Mouse (Mus musculus) MEL (cell line): ENCODE results near the gene Fhl2. TPM values are rescaled to one million over a fixed set of nuclear protein-coding genes. Genes with fewer than 3 reads are reported as not detected.

Experiments
- DNase-seq: peaks from one replicate; pipeline ENCODE4 v3.0.0; 2011; ENCODE audit warnings: low read depth, low spot score
- H3K27ac ChIP-seq: 2 replicates; pipeline ENCODE4 v1.5.1; 2012; ENCODE audit warnings: low read depth, mild to moderate bottlenecking, control low read depth, low read length, moderate library complexity; ENCODE audit not compliant: control insufficient read depth
- H3K27me3 ChIP-seq, 2 experiments: fragments of 150-350 bp in 1 of 2; sonication (generic) in 1 of 2; 2 replicates each; pipeline ENCODE4 v1.6.1; 2012; ENCODE audit warnings: low read length in 2 of 2, mild to moderate bottlenecking in 2 of 2, improper control_type of control experiment in 1 of 2, moderate library complexity in 1 of 2; ENCODE audit not compliant: insufficient read depth in 2 of 2, control insufficient read depth in 1 of 2
- H3K36me3 ChIP-seq, 2 experiments: 2 replicates each; pipeline ENCODE4 v1.6.1; 2012 to 2014; ENCODE audit warnings: low read length in 2 of 2, improper control_type of control experiment in 1 of 2, inconsistent platforms in 1 of 2, mild to moderate bottlenecking in 1 of 2; ENCODE audit not compliant: insufficient read depth in 2 of 2, control insufficient read depth in 1 of 2
- H3K4me1 ChIP-seq, 2 experiments: fragments of 150-350 bp in 1 of 2; sonication (generic) in 1 of 2; 2 replicates each; pipeline ENCODE4 v1.6.1; 2012; ENCODE audit warnings: low read length in 2 of 2, improper control_type of control experiment in 1 of 2, mild to moderate bottlenecking in 1 of 2; ENCODE audit not compliant: insufficient read depth in 2 of 2, control insufficient read depth in 1 of 2
- H3K4me3 ChIP-seq, 2 experiments: fragments of 150-350 bp in 1 of 2; sonication (generic) in 1 of 2; 2 replicates each; pipeline ENCODE4 v1.5.1; 2012; ENCODE audit warnings: low read depth in 2 of 2, low read length in 2 of 2, mild to moderate bottlenecking in 2 of 2, moderate library complexity in 2 of 2, control low read depth in 1 of 2, improper control_type of control experiment in 1 of 2; ENCODE audit not compliant: control insufficient read depth in 1 of 2, insufficient read depth in 1 of 2
- H3K79me2 ChIP-seq: 2 replicates; pipeline ENCODE4 v1.6.1; 2012; ENCODE audit warnings: mild to moderate bottlenecking, low read length, moderate library complexity; ENCODE audit not compliant: control insufficient read depth, poor library complexity, insufficient read depth
- H3K9ac ChIP-seq: 2 replicates; pipeline ENCODE4 v1.6.1; 2012; ENCODE audit warnings: low read depth, mild to moderate bottlenecking, control low read depth, low read length, moderate library complexity; ENCODE audit not compliant: control insufficient read depth, poor library complexity, severe bottlenecking
- H3K9me3 ChIP-seq: fragments of 150-350 bp; sonication (generic); replicated peaks from 2 replicates; pipeline ENCODE4 v1.6.1; 2012; ENCODE audit warnings: mild to moderate bottlenecking, low read length, improper control_type of control experiment, moderate library complexity; ENCODE audit not compliant: insufficient read depth
- BHLHE40 ChIP-seq: IDR thresholded peaks from 2 replicates; pipeline ENCODE4 v1.6.1; 2012; ENCODE audit warnings: low read depth, mild to moderate bottlenecking, inconsistent platforms, low read length, improper control_type of control experiment, borderline replicate concordance
- CHD2 ChIP-seq: IDR thresholded peaks from 2 replicates; pipeline ENCODE4 v1.6.1; 2011; ENCODE audit warnings: low read length, improper control_type of control experiment
- ELF1 ChIP-seq: IDR thresholded peaks from 2 replicates; pipeline ENCODE4 v1.6.1; 2014; ENCODE audit warnings: low read depth, mild to moderate bottlenecking, inconsistent platforms, low read length, improper control_type of control experiment, moderate library complexity
- GABPA ChIP-seq: IDR thresholded peaks from 2 replicates; pipeline ENCODE4 v1.6.1; 2012; ENCODE audit warnings: low read depth, mild to moderate bottlenecking, inconsistent platforms, low read length, improper control_type of control experiment, moderate library complexity
- GATA1 ChIP-seq: IDR thresholded peaks from 2 replicates; pipeline ENCODE4 v1.6.1; 2011; ENCODE audit warnings: low read depth, low read length, improper control_type of control experiment
- KAT2A ChIP-seq: conservative IDR thresholded peaks from 2 replicates; pipeline ENCODE4 v1.6.1; 2012; ENCODE audit warnings: low read depth, low read length, improper control_type of control experiment, inconsistent platforms
- MAZ ChIP-seq: IDR thresholded peaks from 2 replicates; pipeline ENCODE4 v1.6.1; 2012; ENCODE audit warnings: low read depth, mild to moderate bottlenecking, inconsistent platforms, low read length, improper control_type of control experiment
- MXI1 ChIP-seq: IDR thresholded peaks from 2 replicates; pipeline ENCODE4 v1.6.1; 2011; ENCODE audit warnings: mild to moderate bottlenecking, low read depth, low read length, improper control_type of control experiment
- MYC ChIP-seq: IDR thresholded peaks from 2 replicates; pipeline ENCODE4 v1.6.1; 2011; ENCODE audit warnings: low read depth, mild to moderate bottlenecking, low read length, improper control_type of control experiment, moderate library complexity
- POLR2AphosphoS5 ChIP-seq: IDR thresholded peaks from 2 replicates; pipeline ENCODE4 v1.6.1; 2012; ENCODE audit warnings: low read depth, borderline replicate concordance, mild to moderate bottlenecking, inconsistent platforms, low read length, moderate library complexity, mixed read lengths
- RAD21 ChIP-seq: IDR thresholded peaks from 2 replicates; pipeline ENCODE4 v1.6.1; 2011; ENCODE audit warnings: mild to moderate bottlenecking, low read depth, low read length, improper control_type of control experiment
- SIN3A ChIP-seq: IDR thresholded peaks from 2 replicates; pipeline ENCODE4 v1.6.1; 2012; ENCODE audit warnings: low read length, improper control_type of control experiment, inconsistent platforms
- SMC3 ChIP-seq: IDR thresholded peaks from 2 replicates; pipeline ENCODE4 v1.6.1; 2011; ENCODE audit warnings: low read depth, low read length, improper control_type of control experiment
- UBTF ChIP-seq: IDR thresholded peaks from 2 replicates; pipeline ENCODE4 v1.6.1; 2012; ENCODE audit warnings: low read depth, mild to moderate bottlenecking, inconsistent platforms, low read length, improper control_type of control experiment, moderate library complexity, borderline replicate concordance; ENCODE audit not compliant: insufficient read depth
- USF2 ChIP-seq, 2 experiments: IDR thresholded peaks; 2 replicates each; pipeline ENCODE4 v1.6.1; 2011 to 2012; ENCODE audit warnings: improper control_type of control experiment in 2 of 2, low read length in 2 of 2, borderline replicate concordance in 1 of 2, inconsistent platforms in 1 of 2, low read depth in 1 of 2, mild to moderate bottlenecking in 1 of 2; ENCODE audit not compliant: insufficient read depth in 1 of 2
- ZC3H11A ChIP-seq: IDR thresholded peaks from 2 replicates; pipeline ENCODE4 v1.6.1; 2012; ENCODE audit warnings: low read depth, mild to moderate bottlenecking, inconsistent platforms, low read length, improper control_type of control experiment
- polyA plus RNA-seq, 2 experiments: library from polyadenylated mRNA; stranded (reverse) in 1 of 2; unstranded in 1 of 2; fragments of >175 nt in 1 of 2; fragments of >200 nt in 1 of 2; gene quantifications; 2 replicates each; pipeline versions ENCODE4 v1.2.1 to v1.2.4; 2012; ENCODE audit warnings: low replicate concordance in 2 of 2, low read depth in 1 of 2; ENCODE audit not compliant: insufficient read length in 2 of 2, insufficient read depth in 1 of 2, missing spikeins in 1 of 2
- total RNA-seq: library from RNA; depleted of rRNA; stranded (reverse); fragments of 300-350 nt; gene quantifications from 2 replicates; pipeline ENCODE4 v1.2.3, GENCODE M21; 2012; rRNA removed

Gene Fhl2
- not detected in 2 replicates for total RNA-seq
- polyA plus RNA-seq = not detected

DNA sequence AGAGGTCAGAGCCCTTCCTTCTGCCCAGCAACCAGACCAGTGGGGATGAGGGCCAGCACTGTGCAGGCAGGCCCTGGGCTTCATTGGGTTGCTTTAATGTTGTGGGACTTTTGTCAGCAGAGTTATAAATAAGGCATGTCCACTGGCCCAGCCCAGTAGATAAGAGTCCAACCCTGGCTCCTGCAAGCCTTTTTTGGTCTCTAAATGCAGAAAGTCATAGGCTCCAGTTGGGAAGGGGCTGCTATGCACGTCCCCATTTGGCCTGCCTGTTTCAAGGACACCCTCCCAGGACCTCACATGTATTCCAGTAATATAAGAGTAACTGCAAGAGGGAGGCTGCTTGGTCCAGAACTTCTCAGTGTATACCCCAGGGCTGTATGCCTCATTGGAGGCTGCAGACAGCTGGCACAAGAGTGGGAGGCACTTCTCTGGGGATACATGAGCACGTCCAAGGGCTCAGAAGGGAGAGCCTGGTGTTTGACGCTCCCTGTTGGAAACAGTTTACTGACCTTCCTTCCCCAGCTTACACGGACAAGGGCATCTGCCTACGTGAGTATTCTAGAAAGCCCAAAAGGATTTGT lies at the start of gene Fhl2:
Gene Fhl2 (minus strand): TSS at position 324 of the 581 bp plus-strand sequence.
- Histone ChIP-seq H3K79me2 (no peaks in the 10 kb centered on the region), H3K9me3 (no peaks in the 10 kb centered on the region), H3K27me3 (no peaks in the 10 kb centered on the region), H3K9ac (no peak within 1 kb of the TSS), H3K36me3 (no peaks in the 10 kb centered on the region), H3K27ac (no peak within 1 kb of the TSS), H3K4me1 (no peaks in the 10 kb centered on the region), H3K4me3 (no peak within 1 kb of the TSS)
- no peak for DNase-seq
- TF ChIP-seq BHLHE40 (no peak), CHD2 (no peak), POLR2AphosphoS5 (no peak), ELF1 (no peak), RAD21 (no peak), USF2 (IDR thresholded peaks at IDR 0.05; ENCODE audit: borderline replicate concordance in 1 of 2, insufficient read depth in 1 of 2, low read depth in 1 of 2, low read length in 2 of 2) (no peak), SIN3A (no peak), UBTF (no peak), MYC (no peak), MXI1 (no peak), KAT2A (no peak), MAZ (no peak), GATA1 (no peak), SMC3 (no peak)

DNA sequence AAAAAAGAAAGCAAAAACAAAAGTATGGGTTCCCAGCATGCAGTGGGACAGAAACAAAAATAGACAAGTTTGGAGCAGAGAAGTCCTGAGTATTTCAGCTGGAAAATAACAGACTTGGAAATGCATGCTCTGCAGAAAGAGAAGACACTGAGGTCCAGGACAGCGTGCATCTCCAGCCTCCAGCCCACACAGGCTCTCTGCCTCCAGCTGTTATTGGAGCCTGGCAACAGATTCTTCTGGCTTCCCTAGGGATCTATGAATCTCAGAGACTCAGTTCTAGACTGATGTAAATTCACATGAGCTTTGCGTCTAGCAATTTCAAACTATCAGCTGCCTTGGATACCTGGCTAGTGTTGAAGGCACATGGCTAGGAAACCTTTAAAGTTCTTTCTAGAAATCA lies 48.2 kb upstream of the Fhl2 start:
- no peak for DNase-seq
- no peak overlapping the region for H3K4me3 ChIP-seq
- H3K9ac ChIP-seq = no peak overlapping the region
- no peak for TF ChIP-seq ZC3H11A
- no peak for TF ChIP-seq GABPA
- H3K27ac ChIP-seq = no peak overlapping the region
- no peaks in the 10 kb centered on the region for H3K36me3 ChIP-seq
- no peaks in the 10 kb centered on the region for H3K27me3 ChIP-seq
- H3K4me1 ChIP-seq = no peaks in the 10 kb centered on the region
- no peaks in the 10 kb centered on the region for H3K9me3 ChIP-seq
- H3K79me2 ChIP-seq = no peaks in the 10 kb centered on the region
